Mouse (Mus musculus) CH12.LX (cell line): Measurements from ENCODE around the gene Sgce.

Source experiments
- CTCF ChIP-seq, 2 experiments: IDR thresholded peaks in 1 of 2; conservative IDR thresholded peaks in 1 of 2; 2 replicates each; pipeline ENCODE4 v1.5.1; 2011 to 2012; ENCODE audit warnings: low read depth in 2 of 2, low read length in 2 of 2, improper control_type of control experiment in 1 of 2, inconsistent platforms in 1 of 2, mild to moderate bottlenecking in 1 of 2, moderate library complexity in 1 of 2
- E2F4 ChIP-seq: IDR thresholded peaks from 2 replicates; pipeline ENCODE4 v1.6.1; 2011; ENCODE audit warnings: low read depth, low read length, improper control_type of control experiment; ENCODE audit not compliant: insufficient replicate concordance
- MXI1 ChIP-seq: IDR thresholded peaks from 2 replicates; pipeline ENCODE4 v1.6.1; 2011; ENCODE audit warnings: mild to moderate bottlenecking, low read depth, low read length, improper control_type of control experiment
- TBP ChIP-seq: conservative IDR thresholded peaks from 2 replicates; pipeline ENCODE4 v1.6.1; 2011; ENCODE audit warnings: low read depth, low read length, improper control_type of control experiment
- TCF12 ChIP-seq: IDR thresholded peaks from 2 replicates; pipeline ENCODE4 v1.6.1; 2014; ENCODE audit warnings: low read depth, mild to moderate bottlenecking, inconsistent platforms, low read length, improper control_type of control experiment
- UBTF ChIP-seq: IDR thresholded peaks from 2 replicates; pipeline ENCODE4 v1.6.1; 2012; ENCODE audit warnings: low read depth, mild to moderate bottlenecking, inconsistent platforms, low read length, improper control_type of control experiment, moderate library complexity
- USF1 ChIP-seq: IDR thresholded peaks from 2 replicates; pipeline ENCODE4 v1.6.1; 2014; ENCODE audit warnings: low read depth, mild to moderate bottlenecking, inconsistent platforms, low read length, improper control_type of control experiment
- USF2 ChIP-seq: conservative IDR thresholded peaks from 2 replicates; pipeline ENCODE4 v1.6.1; 2011; ENCODE audit warnings: low read depth, low read length, improper control_type of control experiment
- ZMIZ1 ChIP-seq: IDR thresholded peaks from 2 replicates; pipeline ENCODE4 v1.6.1; 2012; ENCODE audit warnings: low read depth, mild to moderate bottlenecking, inconsistent platforms, low read length, improper control_type of control experiment

- TF ChIP-seq TBP: no peak
- no peak for TF ChIP-seq UBTF
- no peak for TF ChIP-seq CTCF (conservative IDR thresholded peaks at IDR 0.05 in 1 of 2, IDR thresholded peaks at IDR 0.05 in 1 of 2; ENCODE audit: low read depth in 2 of 2, low read length in 2 of 2)
- no peak for TF ChIP-seq ZMIZ1
- TF ChIP-seq USF1: no peak
- TF ChIP-seq USF2: no peak
- TF ChIP-seq E2F4: no peak
- TF ChIP-seq MXI1: no peak
- TF ChIP-seq TCF12: no peak
These were observed 51.2 kb downstream of the Sgce start for GRCm38 (mm10) chr6:4695778-4696177.
